Mouse (Mus musculus): ENCODE results near the gene Gal3st2c. TPM values are rescaled to one million over a fixed set of nuclear protein-coding genes. Genes with fewer than 3 reads are reported as not detected.

Gal3st2c gene
- total and polyA plus RNA-seq, 2 experiments from 2014 or later: 0.14 to 0.99 TPM

DNA sequence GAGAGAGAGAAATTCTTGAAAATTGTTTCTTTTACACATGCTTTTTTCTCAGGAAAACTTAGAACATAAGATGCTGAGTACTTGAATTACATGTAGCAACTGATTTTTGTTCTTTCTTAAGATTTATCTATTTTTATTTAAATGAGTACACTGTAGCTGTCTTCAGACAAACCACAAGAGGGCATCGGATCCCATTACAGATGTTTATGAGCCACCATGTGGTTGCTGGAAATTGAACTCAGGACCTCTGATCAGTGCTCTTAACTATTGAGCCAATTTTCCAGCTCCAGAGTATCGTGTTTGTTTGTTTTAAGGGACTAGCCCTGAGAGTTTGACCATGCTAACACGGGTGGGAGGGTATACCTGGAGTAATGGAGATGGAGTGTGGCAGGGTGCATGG lies 21.3 kb downstream of the Gal3st2c start:
- no peaks in the 10 kb centered on the region for H3K9me3 ChIP-seq (replicated peaks; ENCODE audit: control insufficient read depth, low read length)
- no peaks in the 10 kb centered on the region for H3K36me3 ChIP-seq (replicated peaks; ENCODE audit: control insufficient read depth, insufficient read depth, low read length)
- H3K9ac ChIP-seq (replicated peaks; ENCODE audit: low read depth, low read length): no peak overlapping the region
- no peak overlapping the region for H3K4me2 ChIP-seq (ENCODE audit: low read depth, low read length)
- H3K27ac ChIP-seq (ENCODE audit: low read depth): no peak overlapping the region
- no peaks in the 10 kb centered on the region for H3K27me3 ChIP-seq (ENCODE audit: control insufficient read depth, insufficient read depth, low read length)
- no peak for DNase-seq (ENCODE audit: low spot score)
- WGBS: 57% methylated on average over 3 of the region's 3 CpGs
- H3K4me1 ChIP-seq (ENCODE audit: control insufficient read depth, insufficient read depth): no peaks in the 10 kb centered on the region
- ATAC-seq (ENCODE audit: insufficient read depth, low read depth): no peak
- H3K4me3 ChIP-seq (ENCODE audit: low read depth, low read length): no peak overlapping the region
- TF ChIP-seq CTCF (IDR thresholded peaks at IDR 0.05; ENCODE audit: low read depth) (peak; percentile 28), EP300 (IDR thresholded peaks at IDR 0.05; ENCODE audit: low read depth) (no peak)

DNA sequence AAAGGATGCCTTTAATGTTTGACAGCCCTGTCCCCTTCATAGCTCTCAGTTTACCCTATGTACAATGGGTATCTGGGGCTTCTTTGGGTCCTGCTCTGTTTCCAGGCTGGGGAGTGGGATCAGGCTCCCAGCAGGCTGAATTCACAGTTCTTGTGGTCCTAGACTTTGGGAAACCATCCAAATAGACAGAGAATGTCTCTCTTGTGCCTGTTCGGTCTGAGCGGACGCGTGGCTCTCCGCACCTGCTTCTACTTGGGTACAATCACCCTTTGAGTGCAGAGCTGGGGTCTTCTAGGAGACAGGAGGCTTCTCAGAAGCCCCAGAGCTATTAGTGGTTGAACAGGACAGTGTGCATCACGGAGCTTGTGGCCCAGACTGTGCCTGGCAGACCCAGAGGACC lies 29.8 kb downstream of the Gal3st2c start, which contains the start of gene Neu4:
TSS of gene Neu4 (plus strand) at position 301 of the 400 bp plus-strand sequence.
- TF ChIP-seq EP300 (IDR thresholded peaks at IDR 0.05; ENCODE audit: low read depth): no peak
- no peak for TF ChIP-seq CTCF (IDR thresholded peaks at IDR 0.05; ENCODE audit: low read depth)
- 80% methylated on average over 6 of the region's 6 CpGs for WGBS
- no peaks in the 10 kb centered on the region for H3K4me1 ChIP-seq (ENCODE audit: control insufficient read depth, insufficient read depth)
- no peak for ATAC-seq (ENCODE audit: insufficient read depth, low read depth)
- H3K9ac ChIP-seq (replicated peaks; ENCODE audit: low read depth, low read length): no peak within 1 kb of the TSS
- H3K27ac ChIP-seq (ENCODE audit: low read depth): no peak within 1 kb of the TSS
- H3K27me3 ChIP-seq (ENCODE audit: control insufficient read depth, insufficient read depth, low read length): no peaks in the 10 kb centered on the region
- no peaks in the 10 kb centered on the region for H3K9me3 ChIP-seq (replicated peaks; ENCODE audit: control insufficient read depth, low read length)
- no peak within 1 kb of the TSS for H3K4me2 ChIP-seq (ENCODE audit: low read depth, low read length)
- H3K4me3 ChIP-seq (ENCODE audit: low read depth, low read length): no peak within 1 kb of the TSS
- H3K36me3 ChIP-seq (replicated peaks; ENCODE audit: control insufficient read depth, insufficient read depth, low read length): no peaks in the 10 kb centered on the region
- no peak for DNase-seq (ENCODE audit: low spot score)

DNA sequence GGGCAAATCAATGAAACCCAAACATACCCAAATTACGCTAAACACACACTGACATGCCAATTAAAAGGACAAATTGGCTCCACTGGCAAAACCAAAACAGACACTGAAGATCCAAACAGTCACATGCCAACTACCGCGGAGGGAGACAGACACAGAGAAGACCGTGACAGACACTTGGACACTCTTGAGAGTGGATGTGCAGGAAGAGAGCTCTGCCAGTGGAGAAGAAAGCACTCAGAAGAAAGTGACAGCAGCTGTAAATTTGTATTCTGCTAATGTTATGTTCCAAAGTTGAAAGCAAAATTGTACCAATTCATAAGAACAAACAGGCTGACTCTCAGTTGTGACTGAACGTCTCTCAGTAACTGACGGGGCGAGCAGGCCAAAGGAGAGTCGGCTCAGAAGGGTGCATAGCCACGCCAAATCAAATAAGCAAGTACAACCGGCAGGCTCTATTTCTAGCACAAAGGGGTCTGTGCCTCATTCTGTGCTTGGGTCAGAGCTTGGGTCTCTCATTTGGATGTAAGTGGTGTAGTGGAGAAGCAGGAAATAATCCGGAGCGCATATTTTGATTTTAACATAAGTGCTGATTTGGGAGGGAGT lies 37.3 kb downstream of the Gal3st2c start:
- Histone ChIP-seq H3K27ac (ENCODE audit: low read depth) (no peak overlapping the region), H3K4me1 (ENCODE audit: control insufficient read depth, insufficient read depth) (no peaks in the 10 kb centered on the region), H3K36me3 (replicated peaks; ENCODE audit: control insufficient read depth, insufficient read depth, low read length) (no peaks in the 10 kb centered on the region), H3K27me3 (ENCODE audit: control insufficient read depth, insufficient read depth, low read length) (no peaks in the 10 kb centered on the region), H3K9me3 (replicated peaks; ENCODE audit: control insufficient read depth, low read length) (no peaks in the 10 kb centered on the region), H3K4me2 (ENCODE audit: low read depth, low read length) (no peak overlapping the region), H3K9ac (replicated peaks; ENCODE audit: low read depth, low read length) (no peak overlapping the region), H3K4me3 (ENCODE audit: low read depth, low read length) (no peak overlapping the region)
- no peak for TF ChIP-seq CTCF (IDR thresholded peaks at IDR 0.05; ENCODE audit: low read depth)
- TF ChIP-seq EP300 (IDR thresholded peaks at IDR 0.05; ENCODE audit: low read depth): no peak
- 82% methylated on average over 12 of the region's 12 CpGs for WGBS
- DNase-seq (ENCODE audit: low spot score): no peak
- ATAC-seq (ENCODE audit: insufficient read depth, low read depth): no peak

DNA sequence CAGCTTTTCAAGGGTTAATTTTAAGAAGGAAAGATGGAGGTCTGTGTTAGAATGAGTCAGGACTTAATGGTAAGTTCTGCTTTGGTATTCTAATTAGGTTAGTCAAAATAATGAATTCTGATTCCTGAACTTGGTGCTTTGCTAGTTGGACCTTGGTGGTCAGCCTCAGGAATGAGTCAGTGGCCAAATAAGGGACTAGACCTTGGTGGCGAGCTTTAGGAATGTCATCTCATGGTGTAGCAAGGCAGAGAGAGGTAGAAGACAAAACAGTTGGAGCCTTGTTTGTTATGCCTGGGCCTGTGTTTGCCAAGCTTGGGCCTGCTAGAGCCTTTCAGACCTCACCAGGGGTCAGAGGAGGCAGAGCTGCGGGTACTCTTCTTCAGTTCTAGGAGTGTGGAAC lies 38.4 kb downstream of the Gal3st2c start:
- ATAC-seq (ENCODE audit: insufficient read depth, low read depth) (no peak), DNase-seq (ENCODE audit: low spot score) (no peak)
- Histone ChIP-seq H3K9ac (replicated peaks; ENCODE audit: low read depth, low read length) (no peak overlapping the region), H3K9me3 (replicated peaks; ENCODE audit: control insufficient read depth, low read length) (no peaks in the 10 kb centered on the region), H3K4me1 (ENCODE audit: control insufficient read depth, insufficient read depth) (no peaks in the 10 kb centered on the region), H3K27ac (ENCODE audit: low read depth) (no peak overlapping the region), H3K36me3 (replicated peaks; ENCODE audit: control insufficient read depth, insufficient read depth, low read length) (no peaks in the 10 kb centered on the region), H3K4me3 (ENCODE audit: low read depth, low read length) (no peak overlapping the region), H3K27me3 (ENCODE audit: control insufficient read depth, insufficient read depth, low read length) (no peaks in the 10 kb centered on the region), H3K4me2 (ENCODE audit: low read depth, low read length) (no peak overlapping the region)
- WGBS: 83% methylated on average over 2 of the region's 2 CpGs
- TF ChIP-seq EP300 (IDR thresholded peaks at IDR 0.05; ENCODE audit: low read depth): no peak
- no peak for TF ChIP-seq CTCF (IDR thresholded peaks at IDR 0.05; ENCODE audit: low read depth)

DNA sequence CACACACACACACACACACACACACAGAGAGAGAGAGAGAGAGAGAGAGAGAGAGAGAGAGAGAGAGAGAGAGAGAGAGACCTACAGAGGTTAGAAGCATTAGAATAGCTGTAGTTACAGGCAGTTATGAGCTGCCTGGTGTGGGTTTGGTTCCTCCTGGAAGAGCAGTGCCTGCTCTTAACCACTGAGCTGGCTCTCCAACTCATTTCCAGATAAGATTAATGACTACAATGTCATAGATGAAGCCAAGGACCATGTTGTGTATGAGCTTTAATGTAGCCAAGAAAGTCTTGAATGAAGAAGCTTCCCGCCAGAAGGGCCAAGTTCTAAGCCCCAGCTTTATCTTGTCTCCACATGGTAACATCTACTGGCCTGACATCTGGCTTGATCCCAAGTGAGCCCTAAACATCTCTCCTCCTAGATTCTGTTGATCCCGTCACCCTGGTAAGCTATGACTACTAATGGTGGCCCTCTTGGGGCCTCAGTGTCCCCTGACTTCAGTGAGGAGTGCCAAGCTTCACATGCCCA lies 42.8 kb downstream of the Gal3st2c start:
- DNase-seq (ENCODE audit: low spot score) (no peak), ATAC-seq (ENCODE audit: insufficient read depth, low read depth) (no peak)
- H3K4me2 ChIP-seq (ENCODE audit: low read depth, low read length): no peak overlapping the region
- TF ChIP-seq EP300 (IDR thresholded peaks at IDR 0.05; ENCODE audit: low read depth): no peak
- no peak for TF ChIP-seq CTCF (IDR thresholded peaks at IDR 0.05; ENCODE audit: low read depth)
- no peak overlapping the region for H3K4me3 ChIP-seq (ENCODE audit: low read depth, low read length)
- H3K4me1 ChIP-seq (ENCODE audit: control insufficient read depth, insufficient read depth): no peaks in the 10 kb centered on the region
- H3K27me3 ChIP-seq (ENCODE audit: control insufficient read depth, insufficient read depth, low read length): no peaks in the 10 kb centered on the region
- H3K27ac ChIP-seq (ENCODE audit: low read depth): no peak overlapping the region
- H3K36me3 ChIP-seq (replicated peaks; ENCODE audit: control insufficient read depth, insufficient read depth, low read length): no peaks in the 10 kb centered on the region
- WGBS: 81% methylated on average over 2 of the region's 2 CpGs
- no peaks in the 10 kb centered on the region for H3K9me3 ChIP-seq (replicated peaks; ENCODE audit: control insufficient read depth, low read length)
- H3K9ac ChIP-seq (replicated peaks; ENCODE audit: low read depth, low read length): no peak overlapping the region

Data from heart, postnatal 0 days (tissue).